Mouse (Mus musculus): ENCODE measurements at regions not wholly inside any gene's neighbourhood (a gene's known extent, or its start where the extent isn't known, plus 50 kb on each side); places are given as distances from the start of the nearest gene placed in this dataset. TPM values are rescaled to one million over a fixed set of nuclear protein-coding genes. Genes with fewer than 3 reads are reported as not detected.

Small RNA genes lying in the stretch of these regions (microRNA-seq; reads per million reads assigned to microRNA genes)
- gene Gm24999 (not detected), gene Gm25000 (not detected)

Measured in forebrain, embryonic 15.5 days (tissue).